Mouse (Mus musculus): ENCODE measurements around the gene Ccdc22. TPM values are rescaled to one million over a fixed set of nuclear protein-coding genes. Genes with fewer than 3 reads are reported as not detected.

Gene Ccdc22
- total RNA-seq, 1 experiment = 19.5 TPM

GRCm38 (mm10) chrX:7605575-7605941 lies 241 bp upstream of the Ccdc22 start:
- Histone ChIP-seq H3K4me3 (ENCODE audit: insufficient read depth in 1 of 2, low read depth in 1 of 2, low read length in 2 of 2, poor library complexity in 1 of 2, severe bottlenecking in 1 of 2) (no peak overlapping the region), H3K36me3 (ENCODE audit: control insufficient read depth, insufficient read depth, low read length, poor library complexity, severe bottlenecking) (no peaks in the 10 kb centered on the region), H3K4me1 (ENCODE audit: control insufficient read depth in 2 of 2, insufficient read depth in 2 of 2, low read length in 2 of 2, poor library complexity in 1 of 2) (peaks cover 0 to 1% of the 10 kb centered on the region in 2 experiments; a peak in 1 of 4 replicates), H3K27ac (ENCODE audit: insufficient read depth, low read depth, low read length, poor library complexity, severe bottlenecking) (no peak overlapping the region), H3K9me3 (ENCODE audit: control insufficient read depth, insufficient read depth, low read depth, low read length) (no peaks in the 10 kb centered on the region), H3K9ac (ENCODE audit: insufficient read depth, low read depth, low read length, poor library complexity, severe bottlenecking) (no peak overlapping the region)
- TF ChIP-seq ZNF384 (IDR thresholded peaks at IDR 0.05; ENCODE audit: low read depth, low read length) = no peak
- no peak for TF ChIP-seq HCFC1 (IDR thresholded peaks at IDR 0.05; ENCODE audit: borderline replicate concordance, insufficient read depth, low read length)
- TF ChIP-seq CHD2 (IDR thresholded peaks at IDR 0.05; ENCODE audit: low read depth, low read length) = no peak
- no peak for TF ChIP-seq MAFK (IDR thresholded peaks at IDR 0.05; ENCODE audit: insufficient read depth, low read depth, low read length)
- TF ChIP-seq ZC3H11A (IDR thresholded peaks at IDR 0.05; ENCODE audit: borderline replicate concordance, low read depth, low read length) = no peak
- in situ Hi-C loops (cut with MboI; ENCODE audit: low sequenced_read_pairs in 2 of 2, unreplicated experiment in 2 of 2) = no loop called here
- no peak for DNase-seq (ENCODE audit: low read depth, low spot score)

GRCm38 (mm10) chrX:7604004-7604403 lies 1.3 kb downstream of the Ccdc22 start:
- no peak for DNase-seq (ENCODE audit: low read depth, low spot score)
- H3K27ac ChIP-seq (ENCODE audit: insufficient read depth, low read depth, low read length, poor library complexity, severe bottlenecking) = no peak overlapping the region
- no peaks in the 10 kb centered on the region for H3K4me1 ChIP-seq (ENCODE audit: control insufficient read depth in 2 of 2, insufficient read depth in 2 of 2, low read length in 2 of 2, poor library complexity in 1 of 2)
- H3K4me3 ChIP-seq (ENCODE audit: insufficient read depth in 1 of 2, low read depth in 1 of 2, low read length in 2 of 2, poor library complexity in 1 of 2, severe bottlenecking in 1 of 2) = no peak overlapping the region
- peaks cover 5% of the 10 kb centered on the region; the same call in 1 of the 2 replicates for H3K36me3 ChIP-seq (ENCODE audit: control insufficient read depth, insufficient read depth, low read length, poor library complexity, severe bottlenecking)
- in situ Hi-C loops (cut with MboI; ENCODE audit: low sequenced_read_pairs in 2 of 2, unreplicated experiment in 2 of 2) = no loop called here
- no peaks in the 10 kb centered on the region for H3K9me3 ChIP-seq (ENCODE audit: control insufficient read depth, insufficient read depth, low read depth, low read length)
- TF ChIP-seq ZC3H11A (IDR thresholded peaks at IDR 0.05; ENCODE audit: borderline replicate concordance, low read depth, low read length) (no peak), MAFK (IDR thresholded peaks at IDR 0.05; ENCODE audit: insufficient read depth, low read depth, low read length) (no peak), ZNF384 (IDR thresholded peaks at IDR 0.05; ENCODE audit: low read depth, low read length) (no peak), HCFC1 (IDR thresholded peaks at IDR 0.05; ENCODE audit: borderline replicate concordance, insufficient read depth, low read length) (no peak), CHD2 (IDR thresholded peaks at IDR 0.05; ENCODE audit: low read depth, low read length) (no peak)
- H3K9ac ChIP-seq (ENCODE audit: insufficient read depth, low read depth, low read length, poor library complexity, severe bottlenecking) = no peak overlapping the region

GRCm38 (mm10) chrX:7595371-7595770 lies 9.9 kb downstream of the Ccdc22 start:
- no peak overlapping the region for H3K4me3 ChIP-seq (ENCODE audit: insufficient read depth in 1 of 2, low read depth in 1 of 2, low read length in 2 of 2, poor library complexity in 1 of 2, severe bottlenecking in 1 of 2)
- in situ Hi-C loops (cut with MboI; ENCODE audit: low sequenced_read_pairs in 2 of 2, unreplicated experiment in 2 of 2) = no loop called here
- TF ChIP-seq CHD2 (IDR thresholded peaks at IDR 0.05; ENCODE audit: low read depth, low read length) (no peak), MAFK (IDR thresholded peaks at IDR 0.05; ENCODE audit: insufficient read depth, low read depth, low read length) (no peak), ZNF384 (IDR thresholded peaks at IDR 0.05; ENCODE audit: low read depth, low read length) (no peak), HCFC1 (IDR thresholded peaks at IDR 0.05; ENCODE audit: borderline replicate concordance, insufficient read depth, low read length) (no peak), ZC3H11A (IDR thresholded peaks at IDR 0.05; ENCODE audit: borderline replicate concordance, low read depth, low read length) (no peak)
- H3K9ac ChIP-seq (ENCODE audit: insufficient read depth, low read depth, low read length, poor library complexity, severe bottlenecking) = no peak overlapping the region
- DNase-seq (ENCODE audit: low read depth, low spot score) = no peak
- no peaks in the 10 kb centered on the region for H3K4me1 ChIP-seq (ENCODE audit: control insufficient read depth in 2 of 2, insufficient read depth in 2 of 2, low read length in 2 of 2, poor library complexity in 1 of 2)
- H3K27ac ChIP-seq (ENCODE audit: insufficient read depth, low read depth, low read length, poor library complexity, severe bottlenecking) = no peak overlapping the region
- H3K9me3 ChIP-seq (ENCODE audit: control insufficient read depth, insufficient read depth, low read depth, low read length) = no peaks in the 10 kb centered on the region
- peaks cover 36% of the 10 kb centered on the region for H3K36me3 ChIP-seq (ENCODE audit: control insufficient read depth, insufficient read depth, low read length, poor library complexity, severe bottlenecking)

GRCm38 (mm10) chrX:7586356-7586755 lies 19.0 kb downstream of the Ccdc22 start:
- Histone ChIP-seq H3K36me3 (ENCODE audit: control insufficient read depth, insufficient read depth, low read length, poor library complexity, severe bottlenecking) (no peaks in the 10 kb centered on the region), H3K9ac (ENCODE audit: insufficient read depth, low read depth, low read length, poor library complexity, severe bottlenecking) (no peak overlapping the region), H3K27ac (ENCODE audit: insufficient read depth, low read depth, low read length, poor library complexity, severe bottlenecking) (no peak overlapping the region), H3K4me1 (ENCODE audit: control insufficient read depth in 2 of 2, insufficient read depth in 2 of 2, low read length in 2 of 2, poor library complexity in 1 of 2) (0 out of 4 replicates have a peak, but pooled peaks cover 0 to 2% of the 10 kb centered on the region in 2 experiments), H3K4me3 (ENCODE audit: insufficient read depth in 1 of 2, low read depth in 1 of 2, low read length in 2 of 2, poor library complexity in 1 of 2, severe bottlenecking in 1 of 2) (no peak overlapping the region), H3K9me3 (ENCODE audit: control insufficient read depth, insufficient read depth, low read depth, low read length) (no peaks in the 10 kb centered on the region)
- TF ChIP-seq MAFK (IDR thresholded peaks at IDR 0.05; ENCODE audit: insufficient read depth, low read depth, low read length) = no peak
- in situ Hi-C loops (cut with MboI; ENCODE audit: low sequenced_read_pairs in 2 of 2, unreplicated experiment in 2 of 2) = no loop called here
- DNase-seq (ENCODE audit: low read depth, low spot score) = no peak

DNA sequence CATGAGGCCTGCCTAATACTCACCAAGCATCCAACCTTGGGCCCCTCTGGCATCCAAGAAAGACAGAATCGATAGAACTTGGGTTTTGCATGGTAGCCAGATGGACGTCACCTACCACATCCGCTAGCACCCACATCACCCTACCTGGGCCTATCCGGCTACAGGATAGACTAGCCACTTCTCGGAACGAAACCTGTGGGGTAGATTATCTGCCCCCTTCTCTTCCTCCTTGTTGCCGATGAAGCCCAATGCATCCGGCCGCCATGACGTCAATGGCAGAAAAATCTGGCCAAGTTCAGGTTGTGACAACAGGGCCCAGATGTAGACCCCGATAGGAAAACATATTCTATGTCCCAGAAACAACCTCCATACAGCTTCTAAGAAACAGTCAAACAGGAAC lies 21.4 kb downstream of the Ccdc22 start:
- no peak for DNase-seq (ENCODE audit: low read depth, low spot score)
- no peak overlapping the region for H3K9ac ChIP-seq (ENCODE audit: insufficient read depth, low read depth, low read length, poor library complexity, severe bottlenecking)
- no peak overlapping the region for H3K4me3 ChIP-seq (ENCODE audit: insufficient read depth in 1 of 2, low read depth in 1 of 2, low read length in 2 of 2, poor library complexity in 1 of 2, severe bottlenecking in 1 of 2)
- H3K9me3 ChIP-seq (ENCODE audit: control insufficient read depth, insufficient read depth, low read depth, low read length) = no peaks in the 10 kb centered on the region
- TF ChIP-seq CHD2 (IDR thresholded peaks at IDR 0.05; ENCODE audit: low read depth, low read length) (no peak), MAFK (IDR thresholded peaks at IDR 0.05; ENCODE audit: insufficient read depth, low read depth, low read length) (no peak), ZC3H11A (IDR thresholded peaks at IDR 0.05; ENCODE audit: borderline replicate concordance, low read depth, low read length) (no peak), HCFC1 (IDR thresholded peaks at IDR 0.05; ENCODE audit: borderline replicate concordance, insufficient read depth, low read length) (no peak), ZNF384 (IDR thresholded peaks at IDR 0.05; ENCODE audit: low read depth, low read length) (no peak)
- H3K4me1 ChIP-seq (ENCODE audit: control insufficient read depth in 2 of 2, insufficient read depth in 2 of 2, low read length in 2 of 2, poor library complexity in 1 of 2) = 0 out of 4 replicates have a peak, but pooled peaks cover 0 to 2% of the 10 kb centered on the region in 2 experiments
- H3K36me3 ChIP-seq (ENCODE audit: control insufficient read depth, insufficient read depth, low read length, poor library complexity, severe bottlenecking) = no peaks in the 10 kb centered on the region
- H3K27ac ChIP-seq (ENCODE audit: insufficient read depth, low read depth, low read length, poor library complexity, severe bottlenecking) = no peak overlapping the region
- in situ Hi-C loops (cut with MboI; ENCODE audit: low sequenced_read_pairs in 2 of 2, unreplicated experiment in 2 of 2) = no loop called here
